Mouse (Mus musculus) intestine, postnatal 0 days (tissue): Measurements from ENCODE around the gene Evi2b. TPM values are rescaled to one million over a fixed set of nuclear protein-coding genes. Genes with fewer than 3 reads are reported as not detected.

ENCODE experiments used
- ATAC-seq: fragments of 200-750 bp; cut with Nextera tagmentation; 2 replicates; pipeline ENCODE4 v1.8.0; 2017; ENCODE audit warnings: mild to moderate bottlenecking, moderate TSS enrichment, moderate library complexity
- H3K27ac ChIP-seq: fragments of 300-500 bp; sonication (generic); 2 replicates; pipeline ENCODE4 v1.5.1; 2014; ENCODE audit warnings: mild to moderate bottlenecking, low read depth, low read length, moderate library complexity
- H3K27me3 ChIP-seq: fragments of 300-500 bp; sonication (generic); replicated peaks from 2 replicates; pipeline ENCODE4 v1.6.1; 2014; ENCODE audit warnings: low read length, mixed read lengths; ENCODE audit not compliant: control insufficient read depth, insufficient read depth
- H3K36me3 ChIP-seq: fragments of 300-500 bp; sonication (generic); 2 replicates; pipeline ENCODE4 v1.6.1; 2014; ENCODE audit warnings: mild to moderate bottlenecking, moderate library complexity; ENCODE audit not compliant: control insufficient read depth, insufficient read depth
- H3K4me1 ChIP-seq: fragments of 300-500 bp; sonication (generic); replicated peaks from 2 replicates; pipeline ENCODE4 v1.6.1; 2014; ENCODE audit warnings: antibody characterized with exemption, low read length, mixed read lengths; ENCODE audit not compliant: control insufficient read depth, insufficient read depth
- H3K4me2 ChIP-seq: fragments of 300-500 bp; sonication (generic); replicated peaks from 2 replicates; pipeline ENCODE4 v1.6.1; 2014; ENCODE audit warnings: low read depth, mild to moderate bottlenecking, moderate library complexity
- H3K4me3 ChIP-seq: fragments of 300-500 bp; sonication (generic); 2 replicates; pipeline ENCODE4 v1.5.1; 2014; ENCODE audit warnings: low read depth, low read length
- H3K9ac ChIP-seq: fragments of 300-500 bp; sonication (generic); 2 replicates; pipeline ENCODE4 v1.6.1; 2014; ENCODE audit warnings: mild to moderate bottlenecking, low read depth, low read length
- H3K9me3 ChIP-seq: fragments of 300-500 bp; sonication (generic); 2 replicates; pipeline ENCODE4 v1.6.1; 2016; ENCODE audit warnings: mixed run types; ENCODE audit not compliant: control insufficient read depth
- CTCF ChIP-seq: sonication (generic); IDR thresholded peaks from 2 replicates; pipeline ENCODE4 v1.5.1; 2016; ENCODE audit warnings: low read depth, mild to moderate bottlenecking, control low read depth, antibody characterized with exemption, moderate library complexity
- WGBS: fragments of 180-500 bp; shearing (Covaris S2); extraction: QIAGEN DNeasy Blood & Tissue Kit; methylation state at CpG from one replicate; pipeline ENCODE4 v1.1.7; 2014; 5-methylcytosine and 5-hydroxymethylcytosine counted together
- polyA plus RNA-seq: library from polyadenylated mRNA; unstranded; fragments of >200 nt; fragmentation: Nextera tagmentation; extraction: Ambion mirVana; gene quantifications from 2 replicates; pipeline ENCODE4 v1.2.1, GENCODE M21; 2015

Evi2b gene
- polyA plus RNA-seq, 1 experiment from 2014 or later, result 1.2 TPM

DNA sequence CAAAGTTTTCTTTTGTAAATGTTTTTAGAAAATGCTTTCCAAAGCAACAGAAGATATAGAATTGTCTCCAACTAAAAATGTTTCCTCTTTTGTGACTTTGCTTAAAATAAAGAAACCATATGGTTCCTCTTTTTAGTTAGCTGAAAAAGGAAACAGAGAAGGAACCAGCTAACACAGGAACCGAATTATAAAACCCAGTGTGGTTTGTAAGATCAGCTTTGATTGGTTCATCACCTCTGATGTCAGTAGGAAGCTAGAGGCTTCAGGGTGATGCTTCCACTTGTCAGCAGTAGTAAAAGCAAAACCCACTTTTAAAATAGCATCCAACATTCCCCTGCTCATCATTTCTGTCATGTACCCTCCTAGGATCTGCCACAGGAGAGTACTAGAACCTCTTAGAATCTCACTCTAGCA lies 3.7 kb downstream of the Evi2b start:
- Histone ChIP-seq H3K36me3 (no peaks in the 10 kb centered on the region; the same call in 1 of the 2 replicates), H3K9ac (no peak overlapping the region), H3K27me3 (no peaks in the 10 kb centered on the region), H3K9me3 (no peaks in the 10 kb centered on the region), H3K4me1 (no peaks in the 10 kb centered on the region), H3K4me2 (no peak overlapping the region), H3K4me3 (no peak overlapping the region), H3K27ac (no peak overlapping the region)
- WGBS, result 87% methylated on average over 1 of the region's 1 CpGs
- ATAC-seq, result no peak
- TF ChIP-seq CTCF, result no peak

DNA sequence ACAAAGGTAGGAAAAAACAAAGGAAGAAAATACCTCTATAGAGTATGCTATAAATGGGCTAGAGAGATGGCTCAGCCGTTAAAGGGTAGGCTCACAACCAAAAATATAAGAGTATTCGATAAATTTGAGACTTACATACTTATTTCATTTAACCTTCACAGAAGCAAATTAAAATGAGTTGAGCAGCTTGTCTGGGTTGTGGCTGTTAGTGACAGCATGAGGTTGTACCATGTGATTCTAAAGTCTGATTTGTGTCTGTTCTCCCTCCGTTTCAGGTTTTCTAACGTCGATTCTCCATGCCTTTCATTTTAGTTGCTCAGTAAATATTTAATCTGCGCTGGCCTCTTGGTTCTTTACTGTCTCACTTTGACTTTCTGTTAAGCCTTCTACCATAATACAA lies 4.3 kb downstream of the Evi2b start:
- H3K4me1 ChIP-seq, result no peaks in the 10 kb centered on the region

GRCm38 (mm10) chr11:79515798-79516197 lies 7.8 kb downstream of the Evi2b start:
- WGBS, result 98% methylated on average over 2 of the region's 2 CpGs
- H3K27ac ChIP-seq, result no peak overlapping the region
- H3K4me3 ChIP-seq, result no peak overlapping the region
- TF ChIP-seq CTCF, result no peak
- no peak overlapping the region for H3K4me2 ChIP-seq
- no peaks in the 10 kb centered on the region for H3K4me1 ChIP-seq
- H3K9me3 ChIP-seq, result no peaks in the 10 kb centered on the region
- ATAC-seq, result no peak
- no peak overlapping the region for H3K9ac ChIP-seq
- no peaks in the 10 kb centered on the region for H3K36me3 ChIP-seq
- no peaks in the 10 kb centered on the region for H3K27me3 ChIP-seq

More for the DNA sequence above, 4.3 kb downstream of the Evi2b start:
- no peaks in the 10 kb centered on the region for H3K27me3 ChIP-seq
- H3K9ac ChIP-seq, result no peak overlapping the region
- ATAC-seq, result no peak
- TF ChIP-seq CTCF, result no peak
- no peak overlapping the region for H3K4me2 ChIP-seq
- no peak overlapping the region for H3K4me3 ChIP-seq
- no peaks in the 10 kb centered on the region; the same call in 1 of the 2 replicates for H3K36me3 ChIP-seq
- WGBS, result 63% methylated on average over 6 of the region's 6 CpGs
- H3K27ac ChIP-seq, result no peak overlapping the region
- H3K9me3 ChIP-seq, result no peaks in the 10 kb centered on the region

DNA sequence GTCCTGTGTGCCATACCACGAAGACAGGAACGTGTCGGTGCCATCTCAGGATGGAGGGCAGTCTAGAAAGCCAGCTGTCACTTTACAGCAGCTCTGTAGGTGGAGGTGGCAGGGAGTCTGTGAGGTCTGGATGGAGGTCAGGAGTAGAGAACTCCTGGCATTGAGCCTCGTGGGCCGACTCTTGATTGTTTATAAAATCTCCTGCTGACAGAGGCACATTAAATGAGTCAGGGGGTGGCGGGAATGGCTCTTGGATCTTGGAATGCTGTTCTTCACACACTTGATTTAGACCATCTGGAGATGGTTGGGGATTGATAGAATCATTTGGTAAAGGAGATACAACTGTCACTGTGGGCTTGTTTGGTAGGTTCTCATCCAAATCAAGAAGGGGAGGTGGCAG lies 8.2 kb downstream of the Evi2b start:
- Histone ChIP-seq H3K27ac (no peak overlapping the region), H3K9ac (no peak overlapping the region), H3K4me1 (no peaks in the 10 kb centered on the region), H3K4me2 (no peak overlapping the region), H3K4me3 (no peak overlapping the region), H3K27me3 (no peaks in the 10 kb centered on the region), H3K36me3 (no peaks in the 10 kb centered on the region), H3K9me3 (no peaks in the 10 kb centered on the region)
- ATAC-seq, result no peak
- 69% methylated on average over 6 of the region's 6 CpGs for WGBS
- no peak for TF ChIP-seq CTCF

DNA sequence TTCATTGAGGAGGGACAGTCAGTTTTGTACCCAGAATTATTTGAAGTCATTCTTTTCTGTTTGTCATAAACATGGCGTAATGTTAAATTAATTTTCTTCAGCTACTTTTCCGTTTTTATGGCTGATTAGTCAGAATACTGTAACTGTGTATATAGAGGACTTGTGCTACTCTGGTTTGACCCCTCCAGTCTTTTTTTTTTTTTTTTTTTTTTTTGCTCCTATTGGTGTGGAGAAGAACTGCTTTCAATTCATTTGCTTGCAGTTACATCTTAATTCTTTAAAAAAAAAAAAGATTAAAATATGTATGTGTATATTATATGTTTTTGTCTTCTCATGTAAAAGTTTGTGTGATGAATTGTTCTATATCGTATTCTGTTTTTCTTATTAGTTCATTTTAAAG lies 11.6 kb downstream of the Evi2b start:
- Histone ChIP-seq H3K9ac (no peak overlapping the region), H3K27me3 (no peaks in the 10 kb centered on the region), H3K9me3 (no peaks in the 10 kb centered on the region), H3K4me2 (no peak overlapping the region), H3K36me3 (no peaks in the 10 kb centered on the region), H3K27ac (no peak overlapping the region), H3K4me3 (no peak overlapping the region), H3K4me1 (no peaks in the 10 kb centered on the region)
- no peak for TF ChIP-seq CTCF
- no peak for ATAC-seq
- WGBS, result 93% methylated on average over 3 of the region's 3 CpGs

DNA sequence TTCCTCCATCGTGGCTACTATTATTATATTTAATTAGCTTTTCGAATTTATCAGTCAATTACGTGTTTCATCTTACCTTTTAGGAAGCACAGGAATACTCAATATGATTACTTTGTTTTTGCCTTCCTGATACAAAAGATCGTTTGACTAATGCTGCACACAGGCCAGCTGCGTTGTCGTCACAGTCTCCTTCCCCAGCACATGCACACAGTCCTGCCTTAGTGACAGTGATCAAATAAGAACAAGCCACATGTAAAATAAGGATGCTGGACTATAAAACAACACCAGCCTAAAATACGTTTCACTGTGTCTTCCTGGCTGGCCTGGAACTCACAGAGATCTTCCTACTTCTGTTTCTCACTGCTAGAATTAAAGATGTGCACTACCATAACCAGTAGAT lies 19.1 kb downstream of the Evi2b start:
- ATAC-seq, result no peak
- no peak for TF ChIP-seq CTCF
- 88% methylated on average over 7 of the region's 7 CpGs for WGBS
- Histone ChIP-seq H3K27me3 (no peaks in the 10 kb centered on the region), H3K27ac (no peak overlapping the region), H3K9me3 (no peaks in the 10 kb centered on the region), H3K4me3 (no peak overlapping the region), H3K36me3 (0 out of 2 replicates have a peak, but pooled peaks cover 4% of the 10 kb centered on the region), H3K4me2 (no peak overlapping the region), H3K9ac (no peak overlapping the region), H3K4me1 (no peaks in the 10 kb centered on the region)

DNA sequence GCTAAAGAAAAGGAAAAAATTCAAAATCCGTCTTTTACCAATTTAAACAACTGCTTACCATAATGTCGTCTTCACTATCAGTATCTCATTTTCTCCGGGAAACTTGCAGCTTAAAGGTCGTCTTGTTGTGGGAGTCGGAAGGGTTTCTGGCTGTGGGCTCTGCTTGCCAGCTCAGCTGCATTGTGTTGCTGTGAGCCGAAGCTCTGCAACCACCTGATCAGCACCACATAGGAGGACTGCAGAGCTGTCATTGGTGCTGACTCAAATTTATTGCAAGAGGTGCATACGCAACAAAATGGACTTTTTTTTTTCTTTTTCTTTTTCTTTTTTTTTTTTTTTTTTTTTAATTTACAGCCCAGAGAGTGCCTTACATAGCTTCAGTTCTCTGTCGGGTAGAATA lies 19.7 kb downstream of the Evi2b start, which contains the start of gene Omg:
Omg (minus strand) TSS at position 240 of the 400 bp plus-strand sequence.
- H3K27ac ChIP-seq, result no peak within 1 kb of the TSS
- H3K27me3 ChIP-seq, result no peaks in the 10 kb centered on the region
- H3K4me2 ChIP-seq, result no peak within 1 kb of the TSS
- H3K9me3 ChIP-seq, result no peaks in the 10 kb centered on the region
- H3K4me3 ChIP-seq, result no peak within 1 kb of the TSS
- no peak within 1 kb of the TSS for H3K9ac ChIP-seq
- H3K4me1 ChIP-seq, result no peaks in the 10 kb centered on the region
- H3K36me3 ChIP-seq, result 0 out of 2 replicates have a peak, but pooled peaks cover 4% of the 10 kb centered on the region
- 52% methylated on average over 8 of the region's 8 CpGs for WGBS
- TF ChIP-seq CTCF, result no peak
- no peak for ATAC-seq
